Mouse (Mus musculus) retina, postnatal 7 days (tissue): ENCODE results near the gene Hist1h3a.
"Not testable (repeated sequence)": the region's sequence is repeated elsewhere in the genome, so short reads cannot be mapped to it uniquely, and the experiment has no call there.

Experiments used
- DNase-seq: peaks from one replicate; pipeline ENCODE4 v3.0.0-alpha.2; 2012; ENCODE audit warnings: low read depth, low spot score

Gene Hist1h3a

GRCm38 (mm10) chr13:23743215-23743614 lies 19.0 kb downstream of the Hist1h3a start:
- no peak for DNase-seq

- DNase-seq: no peak
Measured at GRCm38 (mm10) chr13:23742007-23742406, 20.2 kb downstream of the Hist1h3a start.

- DNase-seq: no peak
Measured at GRCm38 (mm10) chr13:23740910-23741309, 21.3 kb downstream of the Hist1h3a start.

GRCm38 (mm10) chr13:23740256-23740840 lies 21.8 kb downstream of the Hist1h3a start:
- no peak for DNase-seq

- DNase-seq: no peak
Measured at GRCm38 (mm10) chr13:23739922-23740252, 22.3 kb downstream of the Hist1h3a start.

- no peak for DNase-seq
Measured at GRCm38 (mm10) chr13:23739069-23739921, 22.9 kb downstream of the Hist1h3a start.

GRCm38 (mm10) chr13:23738677-23739068 lies 23.5 kb downstream of the Hist1h3a start, which contains the start of gene Hist1h1c:
Hist1h1c (plus strand) TSS chr13:23738808.
- DNase-seq: peak; percentile 74

GRCm38 (mm10) chr13:23738041-23738440 lies 24.1 kb downstream of the Hist1h3a start:
- no peak for DNase-seq

- no peak for DNase-seq
Measured at GRCm38 (mm10) chr13:23737091-23737490, 25.1 kb downstream of the Hist1h3a start.

- no peak for DNase-seq
Measured at GRCm38 (mm10) chr13:23732156-23732804, 29.9 kb downstream of the Hist1h3a start.

GRCm38 (mm10) chr13:23730479-23730878 lies 31.7 kb downstream of the Hist1h3a start:
- no peak for DNase-seq

GRCm38 (mm10) chr13:23729706-23730105 lies 32.5 kb downstream of the Hist1h3a start:
- DNase-seq: no peak

GRCm38 (mm10) chr13:23729192-23729525 lies 33.0 kb downstream of the Hist1h3a start:
- DNase-seq: no peak

- no peak for DNase-seq
Measured at GRCm38 (mm10) chr13:23728472-23729191, 33.6 kb downstream of the Hist1h3a start.

GRCm38 (mm10) chr13:23725213-23725612 lies 37.0 kb downstream of the Hist1h3a start:
- no peak for DNase-seq

- no peak for DNase-seq
Measured at GRCm38 (mm10) chr13:23724239-23724638, 37.9 kb downstream of the Hist1h3a start.

GRCm38 (mm10) chr13:23717593-23718245 lies 44.5 kb downstream of the Hist1h3a start:
- DNase-seq: not testable (repeated sequence)

- no peak for DNase-seq
Measured at GRCm38 (mm10) chr13:23717176-23717575, 45.0 kb downstream of the Hist1h3a start.

- no peak for DNase-seq
Measured at GRCm38 (mm10) chr13:23716261-23717042, 45.7 kb downstream of the Hist1h3a start.
